Mouse (Mus musculus) T-helper 17 cell (primary cell): Measurements from ENCODE around the gene Gng5.

Experiments
- in situ Hi-C, 2 experiments: fragments of 300-600 bp; cut with MboI, MseI; formaldehyde crosslinking; loops; 1 replicate in 1 of 2; 2 replicates in 1 of 2; pipeline ENCODE4 v1.15.1; 2025; ENCODE audit warnings: high pct_unique_total_duplicates in 2 of 2

Gng5 gene

GRCm38 (mm10) chr3:146534986-146535385, 35.4 kb downstream of the Gng5 start:
- in situ Hi-C loops = no loop called here

GRCm38 (mm10) chr3:146540521-146541273, 41.1 kb downstream of the Gng5 start:
- in situ Hi-C loops = no loop called here

GRCm38 (mm10) chr3:146543632-146544031, 44.0 kb downstream of the Gng5 start:
- in situ Hi-C loops = no loop called here

GRCm38 (mm10) chr3:146554816-146555215, 55.2 kb downstream of the Gng5 start:
- in situ Hi-C loops = loop anchor here in 1 of 2 experiments (5.0 kb wide), 1 partner anchor 33 kb away; the partner anchor contains the start of gene Rpf1
